Mouse (Mus musculus) NIH3T3 (cell line): ENCODE data around the gene Syt13.

Source experiments
- DNase-seq: peaks from one replicate; pipeline ENCODE4 v3.0.0-alpha.2; 2012; ENCODE audit warnings: low read depth

The Syt13 gene

GRCm38 (mm10) chr2:92964345-92964744, 49.4 kb downstream of the Syt13 start:
- no peak for DNase-seq

- peak; percentile 16 for DNase-seq
Measured at GRCm38 (mm10) chr2:92966257-92966656, 51.4 kb downstream of the Syt13 start.

- peak; percentile 24 for DNase-seq
Measured at GRCm38 (mm10) chr2:92967032-92967838, 52.3 kb downstream of the Syt13 start.

- no peak for DNase-seq
Measured at GRCm38 (mm10) chr2:92967839-92968166, 52.9 kb downstream of the Syt13 start.

- DNase-seq: no peak
Measured at GRCm38 (mm10) chr2:92971069-92971468, 56.2 kb downstream of the Syt13 start.

GRCm38 (mm10) chr2:92971536-92971935, 56.6 kb downstream of the Syt13 start:
- DNase-seq: no peak

GRCm38 (mm10) chr2:92972071-92972470, 57.2 kb downstream of the Syt13 start:
- DNase-seq: no peak

- DNase-seq: no peak
Measured at GRCm38 (mm10) chr2:92973646-92974045, 58.7 kb downstream of the Syt13 start.

GRCm38 (mm10) chr2:92975031-92975790, 60.3 kb downstream of the Syt13 start:
- DNase-seq: peak; percentile 37

GRCm38 (mm10) chr2:92980165-92980564, 65.3 kb downstream of the Syt13 start:
- DNase-seq: no peak

GRCm38 (mm10) chr2:92982591-92983272, 67.8 kb downstream of the Syt13 start:
- DNase-seq: peak; percentile 29

- DNase-seq: no peak
Measured at GRCm38 (mm10) chr2:92983273-92983620, 68.3 kb downstream of the Syt13 start.

GRCm38 (mm10) chr2:92984321-92985108, 69.6 kb downstream of the Syt13 start:
- DNase-seq: peak; percentile 18

- no peak for DNase-seq
Measured at GRCm38 (mm10) chr2:92985171-92985570, 70.3 kb downstream of the Syt13 start.

- no peak for DNase-seq
Measured at GRCm38 (mm10) chr2:92985600-92985999, 70.7 kb downstream of the Syt13 start.

GRCm38 (mm10) chr2:92987108-92987618, 72.3 kb downstream of the Syt13 start:
- DNase-seq: peak; percentile 15

- no peak for DNase-seq
Measured at GRCm38 (mm10) chr2:92987901-92988631, 73.2 kb downstream of the Syt13 start.

- DNase-seq: no peak
Measured at GRCm38 (mm10) chr2:92989593-92989992, 74.7 kb downstream of the Syt13 start.

GRCm38 (mm10) chr2:92991976-92992375, 77.1 kb downstream of the Syt13 start:
- no peak for DNase-seq

GRCm38 (mm10) chr2:93005028-93005427, 90.1 kb downstream of the Syt13 start:
- DNase-seq: peak; percentile 22
